Mouse (Mus musculus) neutrophil, adult 5-6 weeks (primary cell): ENCODE data around the gene Drd4. TPM values are rescaled to one million over a fixed set of nuclear protein-coding genes. Genes with fewer than 3 reads are reported as not detected.

Experiments
- total RNA-seq: library from RNA; stranded (forward); fragments of 200-1000 nt; gene quantifications from 2 replicates; pipeline ENCODE4 v1.2.3, GENCODE M21; 2017

Gene Drd4
- total RNA-seq, 1 experiment from 2014 or later, result not detected

Other genes with a start within 250 kb of the Drd4 start
- gene B4galnt4, start 230.9 kb upstream of the Drd4 start, total RNA-seq, result not detected in 2 replicates
- 10.5 and 11.0 TPM in 2 replicates for gene Pkp3, start 213.8 kb upstream of the Drd4 start, total RNA-seq
- gene Sigirr, start 191.4 kb upstream of the Drd4 start, total RNA-seq, result 21.0 and 21.9 TPM in 2 replicates
- not detected in 2 replicates for gene Ano9, start 174.2 kb upstream of the Drd4 start, total RNA-seq
- gene Ptdss2, start 169.6 kb upstream of the Drd4 start, total RNA-seq, result 4.2 and 6.3 TPM in 2 replicates
- 41.0 and 51.8 TPM in 2 replicates for gene Rnh1, start 119.1 kb upstream of the Drd4 start, total RNA-seq
- 13.7 and 23.8 TPM in 2 replicates for gene Hras, start 98.0 kb upstream of the Drd4 start, total RNA-seq
- 1.9 and 3.9 TPM in 2 replicates for gene Lrrc56, start 97.8 kb upstream of the Drd4 start, total RNA-seq
- 2.6 and 3.2 TPM in 2 replicates for gene Lmntd2, start 77.9 kb upstream of the Drd4 start, total RNA-seq
- gene Rassf7, start 76.1 kb upstream of the Drd4 start, total RNA-seq, result 7.1 and 9.0 TPM in 2 replicates
- 82.6 and 97.8 TPM in 2 replicates for gene Phrf1, start 63.2 kb upstream of the Drd4 start, total RNA-seq
- gene Irf7, start 25.5 kb upstream of the Drd4 start, total RNA-seq, result 122 and 134 TPM in 2 replicates
- gene Cdhr5, start 15.2 kb upstream of the Drd4 start, total RNA-seq, result not detected in 2 replicates
- not detected in 2 replicates for gene Sct, start 12.9 kb upstream of the Drd4 start, total RNA-seq
- 23.2 and 27.9 TPM in 2 replicates for gene Deaf1, start 35.7 kb downstream of the Drd4 start, total RNA-seq
- gene Tmem80, start 35.7 kb downstream of the Drd4 start, total RNA-seq, result 24.2 and 24.7 TPM in 2 replicates
- gene Eps8l2, start 46.9 kb downstream of the Drd4 start, total RNA-seq, result 3.1 and 7.9 TPM in 2 replicates
- gene Taldo1, start 100.2 kb downstream of the Drd4 start, total RNA-seq, result 1,594 and 1,707 TPM in 2 replicates
- 16.8 and 21.9 TPM in 2 replicates for gene Gatd1, start 122.1 kb downstream of the Drd4 start, total RNA-seq
- gene Cend1, start 137.5 kb downstream of the Drd4 start, total RNA-seq, result 0.25 TPM in 1 of 2 replicates, not detected in the other
- 4.9 and 9.7 TPM in 2 replicates for gene Slc25a22, start 145.9 kb downstream of the Drd4 start, total RNA-seq
- gene Pidd1, start 152.0 kb downstream of the Drd4 start, total RNA-seq, result 2.9 and 6.5 TPM in 2 replicates
- 2,224 and 3,167 TPM in 2 replicates for gene Rplp2, start 155.4 kb downstream of the Drd4 start, total RNA-seq
- gene Pnpla2, start 163.2 kb downstream of the Drd4 start, total RNA-seq, result 74.4 and 78.7 TPM in 2 replicates
- gene Cracr2b, start 169.1 kb downstream of the Drd4 start, total RNA-seq, result 2.8 and 3.2 TPM in 2 replicates
- 29.8 and 31.1 TPM in 2 replicates for gene Cd151, start 175.4 kb downstream of the Drd4 start, total RNA-seq
- 10.5 and 13.1 TPM in 2 replicates for gene Polr2l, start 183.1 kb downstream of the Drd4 start, total RNA-seq
- gene Tspan4, start 183.2 kb downstream of the Drd4 start, total RNA-seq, result not detected in 2 replicates
- gene Chid1, start 247.9 kb downstream of the Drd4 start, total RNA-seq, result 9.9 and 10.4 TPM in 2 replicates